Mouse (Mus musculus) heart, embryonic 14.5 days (tissue): ENCODE results near the gene Apol9b. TPM values are rescaled to one million over a fixed set of nuclear protein-coding genes. Genes with fewer than 3 reads are reported as not detected.
"Not testable (repeated sequence)": the region's sequence is repeated elsewhere in the genome, so short reads cannot be mapped to it uniquely, and the experiment has no call there.

Experiments
- ATAC-seq: fragments of 200-750 bp; cut with Nextera tagmentation; 2 replicates; pipeline ENCODE4 v1.8.0; 2017; ENCODE audit warnings: low read depth, moderate TSS enrichment; ENCODE audit not compliant: insufficient number of reproducible peaks, insufficient read depth, low FRiP score
- H3K27ac ChIP-seq, 2 experiments: fragments of 200-500 bp in 1 of 2; fragments of 300-500 bp in 1 of 2; sonication (generic) in 1 of 2; replicated peaks in 1 of 2; 2 replicates each; pipeline ENCODE4 v1.5.1; 2012 to 2014; ENCODE audit warnings: low read depth in 2 of 2, low read length in 2 of 2, control low read depth in 1 of 2, mild to moderate bottlenecking in 1 of 2, mixed read lengths in 1 of 2; ENCODE audit not compliant: control insufficient read depth in 1 of 2, insufficient read depth in 1 of 2
- H3K27me3 ChIP-seq: fragments of 300-500 bp; sonication (generic); 2 replicates; pipeline ENCODE4 v1.6.1; 2014; ENCODE audit warnings: mild to moderate bottlenecking, low read length, control low read depth; ENCODE audit not compliant: control insufficient read depth, insufficient read depth
- H3K36me3 ChIP-seq: fragments of 300-500 bp; sonication (generic); 2 replicates; pipeline ENCODE4 v1.6.1; 2014; ENCODE audit warnings: mild to moderate bottlenecking, control low read depth, low read length, mixed read lengths; ENCODE audit not compliant: control insufficient read depth, insufficient read depth
- H3K4me1 ChIP-seq, 2 experiments: fragments of 200-500 bp in 1 of 2; fragments of 300-500 bp in 1 of 2; sonication (generic) in 1 of 2; 2 replicates each; pipeline ENCODE4 v1.6.1; 2012 to 2014; ENCODE audit warnings: low read length in 2 of 2, control low read depth in 1 of 2, mixed read lengths in 1 of 2; ENCODE audit not compliant: control insufficient read depth in 2 of 2, insufficient read depth in 2 of 2
- H3K4me2 ChIP-seq: fragments of 300-500 bp; sonication (generic); 2 replicates; pipeline ENCODE4 v1.6.1; 2014; ENCODE audit warnings: mild to moderate bottlenecking, low read length
- H3K4me3 ChIP-seq, 2 experiments: fragments of 200-500 bp in 1 of 2; fragments of 300-500 bp in 1 of 2; sonication (generic) in 1 of 2; 2 replicates each; pipeline ENCODE4 v1.5.1; 2012 to 2014; ENCODE audit warnings: low read length in 2 of 2, mild to moderate bottlenecking in 2 of 2, control low read depth in 1 of 2, low read depth in 1 of 2, moderate library complexity in 1 of 2; ENCODE audit not compliant: control insufficient read depth in 1 of 2, insufficient read depth in 1 of 2
- H3K9ac ChIP-seq: fragments of 300-500 bp; sonication (generic); 2 replicates; pipeline ENCODE4 v1.6.1; 2014; ENCODE audit warnings: mild to moderate bottlenecking, low read length
- H3K9me3 ChIP-seq: fragments of 300-500 bp; sonication (generic); 2 replicates; pipeline ENCODE4 v1.6.1; 2016; ENCODE audit warnings: low read length, control low read depth; ENCODE audit not compliant: control insufficient read depth
- WGBS: fragments of 180-500 bp; shearing (Covaris S2); extraction: QIAGEN DNeasy Blood & Tissue Kit; methylation state at CpG from one replicate; pipeline ENCODE4 v1.1.7; 2014; 5-methylcytosine and 5-hydroxymethylcytosine counted together
- polyA plus RNA-seq: library from polyadenylated mRNA; unstranded; fragments of >200 nt; fragmentation: Nextera tagmentation; extraction: Ambion mirVana; gene quantifications from 2 replicates; pipeline ENCODE4 v1.2.1, GENCODE M21; 2014

The Apol9b gene
- not detected in 2 replicates for polyA plus RNA-seq

DNA sequence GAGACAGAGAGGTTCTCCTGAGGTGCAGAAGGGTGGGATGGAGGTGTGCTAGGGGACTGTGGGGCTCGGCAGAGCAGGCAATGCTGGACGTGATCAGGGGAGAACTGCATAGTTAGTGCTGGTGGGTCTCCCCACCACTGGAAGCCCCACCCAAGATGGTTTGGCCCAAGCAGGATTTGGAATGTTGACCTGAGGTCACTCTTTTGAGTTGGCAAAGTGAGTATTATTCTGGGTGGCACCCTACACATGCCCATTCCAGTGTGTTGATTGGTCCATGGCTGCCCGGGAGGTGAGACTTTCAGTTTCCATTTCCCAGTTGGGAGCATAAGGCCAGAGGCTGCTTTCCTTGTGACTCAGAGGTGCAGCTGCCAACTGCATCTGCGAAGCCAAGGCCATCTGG is at the start of gene Apol9b:
TSS of gene Apol9b (plus strand) at position 301 of the 400 bp plus-strand sequence.
- not testable (repeated sequence) for H3K9ac ChIP-seq
- 100% methylated on average over 1 of the region's 4 CpGs for WGBS

DNA sequence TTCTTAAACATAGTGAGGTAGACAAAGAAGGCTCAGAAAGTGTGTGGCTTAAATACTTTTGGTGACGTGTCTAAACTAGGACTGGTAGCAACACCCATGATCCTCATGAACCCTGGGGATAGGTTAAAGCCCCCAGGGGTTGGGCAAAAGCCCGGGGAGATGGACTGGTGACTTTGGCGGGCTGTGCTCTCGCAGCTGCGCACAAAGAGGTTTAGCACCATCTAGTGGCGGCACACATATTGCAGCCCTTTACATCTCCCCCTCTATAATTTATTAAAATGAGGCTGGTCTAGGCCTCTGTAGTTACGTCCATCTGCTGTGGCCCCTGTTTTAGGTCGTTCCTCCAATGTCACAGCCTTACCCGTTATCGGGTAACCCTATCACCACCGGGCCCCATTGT is 44.9 kb upstream of the Apol9b start:
- not testable (repeated sequence) for H3K9ac ChIP-seq, ATAC-seq, H3K4me1 ChIP-seq, H3K4me3 ChIP-seq, H3K9me3 ChIP-seq, H3K36me3 ChIP-seq, H3K27ac ChIP-seq, H3K27me3 ChIP-seq, H3K4me2 ChIP-seq
- 14% methylated on average over 7 of the region's 11 CpGs for WGBS

More for the DNA sequence above, at the start of gene Apol9b:
- not testable (repeated sequence) for H3K27me3 ChIP-seq, ATAC-seq, H3K4me3 ChIP-seq, H3K27ac ChIP-seq, H3K36me3 ChIP-seq, H3K4me2 ChIP-seq, H3K9me3 ChIP-seq, H3K4me1 ChIP-seq

DNA sequence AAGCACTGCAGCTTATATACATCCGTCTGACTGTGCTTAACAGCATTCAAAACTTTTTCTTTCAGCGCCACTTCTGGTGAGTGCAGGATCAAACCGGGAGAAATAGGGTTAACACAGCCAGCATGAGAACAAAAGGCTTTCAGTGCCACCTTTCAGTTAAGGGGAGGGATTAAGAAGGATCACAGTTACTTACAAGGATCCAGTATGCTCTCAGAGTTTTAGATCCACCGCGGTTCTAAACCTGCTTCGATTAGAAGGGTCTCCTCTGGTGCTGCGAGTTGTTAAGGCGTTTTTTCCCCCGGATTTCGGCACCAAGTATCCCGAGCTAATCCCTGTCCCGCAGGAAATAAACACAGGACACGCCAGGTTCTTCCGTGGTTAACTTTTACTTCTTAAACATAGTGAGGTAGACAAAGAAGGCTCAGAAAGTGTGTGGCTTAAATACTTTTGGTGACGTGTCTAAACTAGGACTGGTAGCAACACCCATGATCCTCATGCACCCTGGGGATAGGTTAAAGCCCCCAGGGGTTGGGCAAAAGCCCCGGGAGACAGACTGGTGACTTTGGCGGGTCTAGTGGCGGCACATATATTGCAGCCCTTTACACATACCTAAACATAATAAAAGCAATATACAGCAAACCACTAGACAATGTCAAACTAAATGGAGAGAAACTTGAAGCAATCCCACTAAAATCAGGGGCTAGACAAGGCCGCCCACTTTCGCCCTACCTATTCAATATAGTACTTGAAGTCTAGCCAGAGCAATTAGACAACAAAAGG is 37.1 kb upstream of the Apol9b start:
- not testable (repeated sequence) for H3K27me3 ChIP-seq, ATAC-seq, H3K9me3 ChIP-seq, H3K36me3 ChIP-seq, H3K4me1 ChIP-seq, H3K27ac ChIP-seq
- peak overlapping the region; percentile 63 for H3K4me2 ChIP-seq
- WGBS: 10% methylated on average over 19 of the region's 20 CpGs
- H3K4me3 ChIP-seq: peak overlapping the region; percentile 26 to 28
- peak overlapping the region; percentile 58 for H3K9ac ChIP-seq

DNA sequence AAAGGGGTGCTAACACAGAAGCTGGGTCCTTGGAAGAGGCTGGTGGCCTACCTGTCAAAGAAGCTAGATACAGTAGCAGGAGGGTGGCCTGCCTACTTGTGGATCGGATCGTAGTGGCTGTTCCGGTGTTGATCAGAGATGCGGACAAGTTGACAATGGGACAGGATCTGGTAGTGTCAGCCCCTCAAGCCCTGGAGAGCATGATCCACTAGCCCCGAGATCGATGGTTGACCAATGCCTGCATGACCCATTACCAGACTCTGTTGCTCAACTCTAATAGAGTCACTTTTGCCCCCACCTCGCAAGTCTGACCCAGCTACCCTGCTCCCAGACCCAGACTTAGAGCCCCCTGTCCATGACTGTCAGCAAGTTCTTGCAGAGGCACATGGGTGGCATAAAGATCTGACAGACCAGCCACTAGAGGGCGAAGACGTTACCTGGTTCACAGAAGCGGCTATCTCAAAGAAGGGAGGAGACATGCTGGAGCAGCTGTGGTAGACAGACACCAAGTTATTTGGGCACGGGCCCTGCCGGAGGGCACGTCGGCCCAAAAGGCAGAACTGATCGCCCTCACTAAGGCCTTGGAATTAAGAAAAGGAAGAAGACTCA is 34.0 kb upstream of the Apol9b start:
- H3K9ac ChIP-seq, H3K9me3 ChIP-seq, ATAC-seq, H3K4me2 ChIP-seq, H3K36me3 ChIP-seq, H3K27me3 ChIP-seq, H3K27ac ChIP-seq, H3K4me3 ChIP-seq, H3K4me1 ChIP-seq: not testable (repeated sequence)
- 27% methylated on average over 11 of the region's 15 CpGs for WGBS

DNA sequence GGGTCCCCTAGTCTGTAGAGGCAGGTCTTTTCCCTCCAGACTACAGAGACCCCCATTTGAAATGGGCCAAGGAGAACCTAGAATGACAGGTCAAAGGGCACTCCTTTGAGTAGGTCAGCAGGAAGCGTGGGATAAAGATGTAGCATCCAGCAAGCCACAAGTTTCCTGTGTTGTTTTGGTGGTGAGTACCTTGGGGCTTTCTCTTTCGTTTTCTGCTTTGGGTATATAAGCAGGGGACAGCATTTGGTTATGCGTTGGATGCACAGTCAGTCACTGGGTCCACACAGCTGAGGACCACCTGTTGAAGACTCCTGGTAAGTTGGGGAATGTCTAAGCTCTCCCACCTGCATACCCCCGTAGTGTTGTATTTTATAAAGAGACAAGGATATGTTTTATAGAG is 30.2 kb upstream of the Apol9b start, which contains the start of gene Apol7e:
TSS of gene Apol7e (plus strand) at position 202 of the 400 bp plus-strand sequence.
- 63% methylated on average over 4 of the region's 4 CpGs for WGBS
- H3K4me1 ChIP-seq, H3K27ac ChIP-seq, ATAC-seq, H3K9ac ChIP-seq, H3K4me3 ChIP-seq, H3K9me3 ChIP-seq, H3K36me3 ChIP-seq, H3K4me2 ChIP-seq, H3K27me3 ChIP-seq: not testable (repeated sequence)

DNA sequence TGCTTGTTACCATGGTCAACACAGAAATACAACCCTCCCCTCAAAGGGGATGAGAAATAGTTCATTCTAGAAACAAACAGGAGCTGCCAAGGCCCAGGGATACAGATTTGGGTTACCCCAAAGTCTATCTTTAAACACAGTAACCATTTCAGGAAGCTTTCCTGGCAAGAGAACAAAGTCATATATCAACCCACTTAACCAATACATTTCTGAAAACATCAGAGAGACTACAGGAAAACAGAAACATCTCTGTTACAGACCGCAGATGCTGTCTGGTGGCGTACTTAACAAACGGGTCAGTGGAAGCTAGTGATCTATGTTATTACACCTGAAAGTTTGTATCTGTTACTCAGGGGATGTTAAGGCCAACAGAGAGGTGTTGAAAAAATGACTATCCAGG is 23.5 kb upstream of the Apol9b start:
- WGBS: 81% methylated on average over 3 of the region's 3 CpGs
- not testable (repeated sequence) for H3K36me3 ChIP-seq

DNA sequence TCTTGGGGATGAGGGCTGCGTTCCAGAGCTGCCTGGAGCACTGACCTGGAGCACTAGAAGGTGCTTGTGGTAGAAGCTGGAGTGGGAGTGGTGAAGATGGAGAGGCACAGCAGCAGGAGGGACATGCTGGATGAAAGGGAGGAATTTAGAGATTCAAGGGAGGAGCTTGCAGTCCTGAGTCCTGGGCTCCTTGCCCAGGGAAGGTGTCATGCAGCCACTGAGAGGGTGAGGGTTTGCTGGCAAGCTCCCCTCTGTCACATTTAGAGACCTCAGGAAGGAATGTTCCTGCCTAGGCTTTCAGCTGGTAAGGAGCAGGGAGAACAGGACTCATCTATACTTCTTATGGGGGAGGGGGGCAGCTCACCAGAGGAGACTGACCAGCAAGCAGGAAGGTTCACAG is 19.9 kb upstream of the Apol9b start:
- not testable (repeated sequence) for H3K9ac ChIP-seq, H3K36me3 ChIP-seq, H3K27me3 ChIP-seq, H3K27ac ChIP-seq, H3K4me2 ChIP-seq, H3K4me3 ChIP-seq, H3K4me1 ChIP-seq, H3K9me3 ChIP-seq
- 0 out of 2 replicates have a peak, but pooled peaks have one; percentile 66 for ATAC-seq
- 71% methylated on average over 1 of the region's 1 CpGs for WGBS

More for the DNA sequence above, 23.5 kb upstream of the Apol9b start:
- H3K27ac ChIP-seq, ATAC-seq, H3K27me3 ChIP-seq, H3K4me1 ChIP-seq, H3K9me3 ChIP-seq, H3K9ac ChIP-seq, H3K4me3 ChIP-seq, H3K4me2 ChIP-seq: not testable (repeated sequence)
